ENCODE assay signal across 23 mouse cellular contexts in the genomic region with DNA sequence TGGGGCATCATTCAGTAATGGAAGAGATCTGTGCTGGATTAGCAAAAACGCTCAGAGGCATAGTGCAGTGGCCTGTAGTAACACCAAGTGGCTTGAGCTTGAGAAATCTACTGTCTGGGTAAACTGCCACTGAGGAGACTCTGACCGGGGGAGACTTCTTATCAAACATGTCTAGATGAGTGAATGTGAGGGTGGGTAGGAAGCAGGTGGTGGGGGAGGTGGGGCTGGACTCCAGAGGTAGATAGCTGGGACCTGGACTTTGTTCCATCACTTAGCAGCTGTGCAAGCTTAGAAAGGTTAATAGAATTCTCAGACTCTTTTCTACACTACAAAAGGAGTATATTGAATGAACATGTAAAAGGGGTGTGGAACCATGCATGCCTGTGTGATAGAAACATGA. TPM values are rescaled to one million over a fixed set of nuclear protein-coding genes. Genes with fewer than 3 reads are reported as not detected.
A peak's percentile ranks its signal among the peaks of the same experiment; 100 is the strongest.
DNase-seq lines count a peak whose midpoint lies in the region; ATAC-seq and TF ChIP-seq lines count a peak whose summit lies in the region.
"Had no signal": no experiment of that assay in that cellular context is flagged by ENCODE, and none has a peak within 500 bp of the region (broad histone marks: within the 10 kb centered on the region; RNA-seq: fewer than 3 reads in every experiment).

No protein-coding gene starts in this region.

- no peak overlapping the region for H3K9ac ChIP-seq in stomach, embryonic 16.5 days (ENCODE audit: low read length)
- no peak overlapping the region for H3K9ac ChIP-seq in stomach, postnatal 0 days (ENCODE audit: low read length)
- H3K9ac ChIP-seq in intestine, embryonic 16.5 days (ENCODE audit: low read depth, low read length) = no peak overlapping the region
- no peak overlapping the region for H3K9ac ChIP-seq in hindbrain, embryonic 13.5 days
- no peak overlapping the region for H3K9ac ChIP-seq in hindbrain, embryonic 12.5 days
- H3K9ac ChIP-seq: embryonic facial prominence, embryonic 13.5 days; embryonic facial prominence, embryonic 15.5 days; forebrain, embryonic 12.5 days had no signal

- no peaks in the 10 kb centered on the region for H3K27me3 ChIP-seq in stomach, embryonic 16.5 days (ENCODE audit: control insufficient read depth, insufficient read depth, low read length)
- H3K27me3 ChIP-seq in stomach, postnatal 0 days (ENCODE audit: control insufficient read depth, insufficient read depth, low read length) = no peaks in the 10 kb centered on the region
- H3K27me3 ChIP-seq in intestine, embryonic 16.5 days (replicated peaks; ENCODE audit: control insufficient read depth, insufficient read depth, low read length) = no peaks in the 10 kb centered on the region
- no peaks in the 10 kb centered on the region for H3K27me3 ChIP-seq in hindbrain, embryonic 13.5 days
- no peaks in the 10 kb centered on the region for H3K27me3 ChIP-seq in hindbrain, embryonic 12.5 days
- H3K27me3 ChIP-seq: embryonic facial prominence, embryonic 13.5 days; embryonic facial prominence, embryonic 15.5 days; forebrain, embryonic 12.5 days had no signal

- no peaks in the 10 kb centered on the region for H3K9me3 ChIP-seq in stomach, embryonic 16.5 days (replicated peaks; ENCODE audit: control insufficient read depth, low read length)
- H3K9me3 ChIP-seq in stomach, postnatal 0 days (ENCODE audit: control insufficient read depth, low read length) = no peaks in the 10 kb centered on the region
- H3K9me3 ChIP-seq in intestine, embryonic 16.5 days (ENCODE audit: control insufficient read depth, low read length) = no peaks in the 10 kb centered on the region
- no peaks in the 10 kb centered on the region for H3K9me3 ChIP-seq in hindbrain, embryonic 13.5 days
- H3K9me3 ChIP-seq in hindbrain, embryonic 12.5 days (replicated peaks) = no peaks in the 10 kb centered on the region
- H3K9me3 ChIP-seq: embryonic facial prominence, embryonic 13.5 days; embryonic facial prominence, embryonic 15.5 days; forebrain, embryonic 10.5 days; forebrain, embryonic 12.5 days had no signal

- no peak overlapping the region for H3K4me2 ChIP-seq in stomach, embryonic 16.5 days (ENCODE audit: low read depth, low read length)
- no peak overlapping the region for H3K4me2 ChIP-seq in stomach, postnatal 0 days (replicated peaks; ENCODE audit: low read depth)
- H3K4me2 ChIP-seq in intestine, embryonic 16.5 days (ENCODE audit: low read depth, low read length) = no peak overlapping the region
- no peak overlapping the region for H3K4me2 ChIP-seq in hindbrain, embryonic 13.5 days
- no peak overlapping the region for H3K4me2 ChIP-seq in hindbrain, embryonic 12.5 days (replicated peaks)
- H3K4me2 ChIP-seq: embryonic facial prominence, embryonic 13.5 days; embryonic facial prominence, embryonic 15.5 days; forebrain, embryonic 12.5 days had no signal

- peak; percentile 25; the same call in 1 of the 2 replicates for ATAC-seq in stomach, embryonic 16.5 days (ENCODE audit: insufficient read depth, low FRiP score)
- ATAC-seq in stomach, postnatal 0 days (ENCODE audit: low FRiP score, low TSS enrichment) = no peak
- peak; percentile 90 for ATAC-seq in intestine, embryonic 16.5 days
- no peak for ATAC-seq in hindbrain, embryonic 13.5 days (ENCODE audit: low FRiP score)
- ATAC-seq in hindbrain, embryonic 12.5 days (ENCODE audit: low FRiP score) = no peak
- ATAC-seq: forebrain, embryonic 14.5 days had no signal

- H3K4me3 ChIP-seq in stomach, embryonic 16.5 days (replicated peaks; ENCODE audit: low read length) = no peak overlapping the region
- no peak overlapping the region for H3K4me3 ChIP-seq in stomach, postnatal 0 days (ENCODE audit: low read depth, low read length)
- H3K4me3 ChIP-seq in intestine, embryonic 16.5 days (ENCODE audit: low read length) = no peak overlapping the region
- no peak overlapping the region for H3K4me3 ChIP-seq in hindbrain, embryonic 13.5 days
- H3K4me3 ChIP-seq in hindbrain, embryonic 12.5 days = no peak overlapping the region
- H3K4me3 ChIP-seq: embryonic facial prominence, embryonic 13.5 days; embryonic facial prominence, embryonic 15.5 days; erythroblast, embryonic 14.5 days; forebrain, embryonic 10.5 days; forebrain, embryonic 12.5 days had no signal

- no peaks in the 10 kb centered on the region for H3K36me3 ChIP-seq in stomach, embryonic 16.5 days (ENCODE audit: control insufficient read depth, insufficient read depth, low read length)
- H3K36me3 ChIP-seq in stomach, postnatal 0 days (ENCODE audit: control insufficient read depth, insufficient read depth, low read length) = no peaks in the 10 kb centered on the region
- H3K36me3 ChIP-seq in intestine, embryonic 16.5 days (ENCODE audit: control insufficient read depth, insufficient read depth, low read length) = no peaks in the 10 kb centered on the region
- no peaks in the 10 kb centered on the region for H3K36me3 ChIP-seq in hindbrain, embryonic 13.5 days
- H3K36me3 ChIP-seq in hindbrain, embryonic 12.5 days = no peaks in the 10 kb centered on the region
- H3K36me3 ChIP-seq: embryonic facial prominence, embryonic 13.5 days; embryonic facial prominence, embryonic 15.5 days; forebrain, embryonic 10.5 days; forebrain, embryonic 12.5 days had no signal

- no peak for DNase-seq in stomach, postnatal 0 days (ENCODE audit: low spot score)
- peak; percentile 27 for DNase-seq in yolk sac, embryonic 10.5 days (ENCODE audit: low spot score)
- DNase-seq: adrenal gland, adult 2 months; adrenal gland, postnatal 10 days; adrenal gland, postnatal 25 days; cerebellum, adult 11 months; cerebellum, adult 18-20 months; cerebellum, adult 8-10 months; cerebellum, adult 9-11 months; cerebellum, postnatal 14 days; cerebellum, postnatal 36 days; embryo, embryonic 11 days had no signal

- TF ChIP-seq CTCF in stomach, postnatal 0 days (IDR thresholded peaks at IDR 0.05; ENCODE audit: low read depth) = no peak

- 53% methylated on average over 2 of the region's 2 CpGs for WGBS in stomach, embryonic 16.5 days
- WGBS in stomach, postnatal 0 days = 64% methylated on average over 2 of the region's 2 CpGs
- WGBS in intestine, embryonic 16.5 days = 63% methylated on average over 2 of the region's 2 CpGs
- WGBS in hindbrain, embryonic 13.5 days = 84% methylated on average over 2 of the region's 2 CpGs
- WGBS in hindbrain, embryonic 12.5 days = 90% methylated on average over 2 of the region's 2 CpGs

- TF ChIP-seq EP300 in stomach, postnatal 0 days (optimal IDR thresholded peaks at IDR 0.05) = no peak

- H3K27ac ChIP-seq in stomach, embryonic 16.5 days (ENCODE audit: low read length) = no peak overlapping the region
- H3K27ac ChIP-seq in stomach, postnatal 0 days (replicated peaks) = no peak overlapping the region
- H3K27ac ChIP-seq in intestine, embryonic 16.5 days (ENCODE audit: low read length) = no peak overlapping the region
- H3K27ac ChIP-seq in hindbrain, embryonic 13.5 days = no peak overlapping the region
- no peak overlapping the region for H3K27ac ChIP-seq in hindbrain, embryonic 12.5 days
- H3K27ac ChIP-seq: embryonic facial prominence, embryonic 13.5 days; embryonic facial prominence, embryonic 15.5 days; forebrain, embryonic 10.5 days; forebrain, embryonic 12.5 days had no signal

- H3K4me1 ChIP-seq in stomach, embryonic 16.5 days (ENCODE audit: control insufficient read depth, insufficient read depth, low read length) = no peaks in the 10 kb centered on the region
- no peaks in the 10 kb centered on the region for H3K4me1 ChIP-seq in stomach, postnatal 0 days (replicated peaks; ENCODE audit: control insufficient read depth, insufficient read depth)
- H3K4me1 ChIP-seq in intestine, embryonic 16.5 days (ENCODE audit: control insufficient read depth, insufficient read depth, low read length) = no peaks in the 10 kb centered on the region
- no peaks in the 10 kb centered on the region for H3K4me1 ChIP-seq in hindbrain, embryonic 13.5 days (replicated peaks)
- no peaks in the 10 kb centered on the region for H3K4me1 ChIP-seq in hindbrain, embryonic 12.5 days
- H3K4me1 ChIP-seq: embryonic facial prominence, embryonic 15.5 days; forebrain, embryonic 10.5 days; forebrain, embryonic 12.5 days had no signal

RNA-seq across cellular contexts. Expression of gene Shisa9, which starts 21.3 kb away (rescaled TPM):
- 0.70 and 0.83 TPM in 2 replicates for polyA plus RNA-seq in stomach, embryonic 16.5 days (2015; fragmentation: Nextera tagmentation; extraction: Ambion mirVana)
- polyA plus RNA-seq in stomach, postnatal 0 days (2015; fragmentation: Nextera tagmentation; extraction: Ambion mirVana) = 0.22 and 0.64 TPM in 2 replicates
- polyA plus RNA-seq in intestine, embryonic 16.5 days (2015; fragmentation: Nextera tagmentation; extraction: Ambion mirVana) = 0.55 and 0.62 TPM in 2 replicates
- polyA plus RNA-seq in hindbrain, embryonic 13.5 days (2015; fragmentation: Nextera tagmentation; extraction: Ambion mirVana) = 4.2 and 5.1 TPM in 2 replicates
- 2.5 and 3.7 TPM in 2 replicates for polyA plus RNA-seq in hindbrain, embryonic 12.5 days (2016; fragmentation: Nextera tagmentation; extraction: Ambion mirVana)
- polyA plus RNA-seq: C2C12; erythroblast, embryonic 14.5 days had no signal

Comparison
In these comparisons a context has a peak if more than half of its experiments do, and no peak if none do; other contexts are left out.
1. ATAC-seq: peak in stomach, embryonic 16.5 days (single experiment) and intestine, embryonic 16.5 days (single experiment); none in stomach, postnatal 0 days (single experiment), hindbrain, embryonic 13.5 days (single experiment) and hindbrain, embryonic 12.5 days (single experiment).